Mouse (Mus musculus): ENCODE data around the gene Sorcs3. TPM values are rescaled to one million over a fixed set of nuclear protein-coding genes. Genes with fewer than 3 reads are reported as not detected.

The Sorcs3 gene
- polyA plus RNA-seq, 1 experiment from 2014 or later = 0.18 TPM

DNA sequence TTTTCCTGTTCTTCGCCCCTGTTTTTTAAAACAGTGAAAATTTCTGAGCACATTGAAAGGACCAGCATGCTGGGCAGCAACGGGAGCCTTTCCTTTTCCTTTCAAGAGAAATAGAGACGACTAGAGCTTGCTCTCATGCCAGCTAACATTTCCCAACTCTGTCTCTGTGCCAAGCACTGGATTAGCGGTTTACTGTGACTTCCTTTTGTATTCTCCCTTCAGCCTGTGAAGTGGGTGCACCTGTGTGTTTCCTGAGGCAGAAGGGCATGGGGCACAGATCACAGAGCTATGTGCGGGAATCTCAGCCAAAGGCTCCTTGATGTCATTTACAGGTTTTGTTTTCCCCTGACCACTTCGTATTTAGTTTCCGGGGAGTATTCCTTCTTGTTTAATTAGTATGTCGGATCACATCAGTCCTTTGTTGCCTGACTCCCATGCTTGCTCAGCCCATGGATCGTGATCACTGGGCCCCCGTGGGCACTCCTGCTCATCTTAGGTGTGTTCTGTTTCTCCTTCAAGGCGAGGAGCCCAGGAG lies 172.2 kb downstream of the Sorcs3 start:
- no peak for DNase-seq (ENCODE audit: low spot score)

DNA sequence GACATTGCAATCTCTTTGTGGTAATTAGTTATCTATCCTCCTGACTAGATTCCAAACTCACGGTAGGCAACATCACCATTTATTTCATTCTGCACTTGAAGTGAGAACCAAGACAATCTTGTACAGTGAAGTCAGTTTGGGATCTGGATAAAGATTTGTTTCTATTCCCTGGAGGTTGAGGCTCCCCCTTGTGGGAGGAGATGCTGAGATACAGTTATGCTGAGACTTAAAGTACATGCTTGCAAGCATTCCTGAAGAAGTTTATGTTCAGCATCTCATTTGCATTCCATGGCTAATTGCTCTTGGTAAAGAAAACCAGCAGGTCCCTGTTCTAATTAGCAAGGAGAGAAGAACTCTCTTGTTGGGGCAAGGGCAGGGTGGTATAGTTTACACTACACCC lies 185.7 kb downstream of the Sorcs3 start:
- DNase-seq (ENCODE audit: low spot score) = no peak

GRCm38 (mm10) chr19:48404774-48405495 lies 199.1 kb downstream of the Sorcs3 start:
- DNase-seq (ENCODE audit: low spot score) = no peak

DNA sequence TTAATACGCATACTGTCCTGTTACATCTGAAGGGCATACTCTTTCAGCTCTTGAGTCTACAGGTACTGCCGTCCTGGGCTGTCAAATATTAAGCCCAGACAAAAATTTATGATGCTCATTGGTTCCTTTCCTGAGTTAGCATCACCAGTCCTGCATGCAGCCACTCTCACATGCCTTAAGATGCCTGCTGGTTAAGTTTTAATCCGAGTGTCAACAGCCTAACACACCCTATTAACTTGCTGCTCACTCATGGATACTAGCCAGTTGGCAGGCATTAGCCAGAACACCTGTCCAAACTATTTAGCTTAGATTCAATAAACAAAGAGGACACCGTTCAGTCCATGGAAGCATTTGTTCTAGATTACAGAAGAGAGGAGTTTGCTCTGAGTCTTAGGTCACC lies 202.4 kb downstream of the Sorcs3 start:
- no peak for DNase-seq (ENCODE audit: low spot score)

- no peak for DNase-seq (ENCODE audit: low spot score)
Measured at GRCm38 (mm10) chr19:48411332-48411731, 205.5 kb downstream of the Sorcs3 start.

DNA sequence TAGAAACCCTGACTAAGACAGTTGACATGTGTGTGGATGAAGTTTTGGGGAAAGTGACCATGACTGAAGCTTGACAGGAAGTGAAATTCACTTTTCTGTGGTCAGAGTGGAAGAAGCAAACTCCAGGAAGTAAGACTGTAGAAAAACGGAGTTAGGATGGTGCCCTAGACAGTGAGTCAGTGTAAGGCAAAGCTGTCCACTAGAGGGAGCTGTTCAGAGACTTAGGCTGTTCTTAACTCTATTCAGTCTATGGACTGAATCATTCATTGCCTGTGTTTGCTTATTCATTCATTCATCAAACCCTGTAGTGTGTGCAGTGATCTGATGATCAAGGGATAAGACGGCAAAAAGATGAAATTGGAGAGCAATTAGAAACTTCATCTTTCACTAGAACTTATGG lies 208.0 kb downstream of the Sorcs3 start:
- no peak for DNase-seq (ENCODE audit: low spot score)

DNA sequence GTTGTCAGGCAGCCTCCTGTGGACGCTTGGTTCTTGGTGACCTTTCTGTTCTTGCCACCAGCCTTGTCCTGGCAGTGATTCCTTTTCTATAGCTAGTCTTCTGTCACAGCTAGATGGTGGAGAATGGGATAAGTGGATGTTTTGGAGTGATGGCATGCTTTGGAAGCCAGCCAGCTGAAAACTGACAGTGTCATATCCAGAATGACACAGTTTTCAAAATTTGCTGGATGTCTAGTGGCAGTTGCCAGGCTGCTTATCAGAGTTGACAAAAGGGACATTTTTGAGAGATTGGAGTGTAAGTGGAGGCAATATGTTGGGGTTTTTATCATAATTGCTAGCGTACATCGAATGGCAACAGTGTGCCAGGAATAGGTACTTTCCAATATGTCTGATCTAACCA lies 212.5 kb downstream of the Sorcs3 start:
- no peak for DNase-seq (ENCODE audit: low spot score)

GRCm38 (mm10) chr19:48429263-48429662 lies 223.4 kb downstream of the Sorcs3 start:
- no peak for DNase-seq (ENCODE audit: low spot score)

GRCm38 (mm10) chr19:48429755-48430154 lies 223.9 kb downstream of the Sorcs3 start:
- no peak for DNase-seq (ENCODE audit: low spot score)

GRCm38 (mm10) chr19:48430328-48430727 lies 224.5 kb downstream of the Sorcs3 start:
- DNase-seq (ENCODE audit: low spot score) = no peak

GRCm38 (mm10) chr19:48438450-48438849 lies 232.6 kb downstream of the Sorcs3 start:
- DNase-seq (ENCODE audit: low spot score) = no peak

DNA sequence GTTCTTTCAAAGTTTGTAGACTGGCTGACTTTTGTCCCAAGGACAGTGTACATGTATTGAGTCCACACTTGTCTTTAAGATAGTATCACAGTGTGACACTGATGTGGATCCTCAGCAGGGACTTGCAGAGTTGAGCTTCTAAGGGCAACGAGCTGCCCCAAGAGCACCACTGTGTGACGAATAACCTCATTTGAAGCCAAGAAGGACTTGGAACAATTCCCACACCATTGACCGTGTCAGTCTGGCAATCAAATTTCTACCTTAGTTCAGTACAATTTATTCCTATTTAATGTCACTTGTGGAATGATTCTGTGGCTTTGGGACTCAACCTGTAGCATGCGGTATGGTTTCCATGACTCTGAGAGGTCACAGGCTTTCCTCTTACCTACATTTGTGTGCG lies 255.3 kb downstream of the Sorcs3 start:
- no peak for DNase-seq (ENCODE audit: low spot score)

- DNase-seq (ENCODE audit: low spot score) = no peak
Measured at GRCm38 (mm10) chr19:48462426-48462825, 256.6 kb downstream of the Sorcs3 start.

DNA sequence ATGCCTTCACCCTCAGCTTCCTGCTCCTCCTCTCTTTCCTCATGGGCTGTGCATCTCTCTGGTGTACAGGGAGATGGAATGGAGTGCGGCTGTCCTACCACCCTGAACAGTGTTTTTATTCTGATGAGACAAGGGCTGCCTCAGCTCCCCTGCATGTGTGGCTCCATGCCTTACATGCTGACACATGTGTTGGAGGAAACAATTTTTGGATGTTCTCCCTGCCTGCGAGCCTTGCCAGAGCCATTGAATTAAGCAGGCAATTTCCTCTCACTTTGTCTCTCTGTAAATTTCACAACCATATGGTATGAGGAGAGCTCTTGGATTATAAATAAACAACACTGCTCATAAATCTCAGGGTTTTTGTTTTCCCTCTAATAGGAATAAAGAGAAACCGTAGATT lies 257.7 kb downstream of the Sorcs3 start:
- DNase-seq (ENCODE audit: low spot score) = no peak

- no peak for DNase-seq (ENCODE audit: low spot score)
Measured at GRCm38 (mm10) chr19:48467471-48467870, 261.6 kb downstream of the Sorcs3 start.

DNA sequence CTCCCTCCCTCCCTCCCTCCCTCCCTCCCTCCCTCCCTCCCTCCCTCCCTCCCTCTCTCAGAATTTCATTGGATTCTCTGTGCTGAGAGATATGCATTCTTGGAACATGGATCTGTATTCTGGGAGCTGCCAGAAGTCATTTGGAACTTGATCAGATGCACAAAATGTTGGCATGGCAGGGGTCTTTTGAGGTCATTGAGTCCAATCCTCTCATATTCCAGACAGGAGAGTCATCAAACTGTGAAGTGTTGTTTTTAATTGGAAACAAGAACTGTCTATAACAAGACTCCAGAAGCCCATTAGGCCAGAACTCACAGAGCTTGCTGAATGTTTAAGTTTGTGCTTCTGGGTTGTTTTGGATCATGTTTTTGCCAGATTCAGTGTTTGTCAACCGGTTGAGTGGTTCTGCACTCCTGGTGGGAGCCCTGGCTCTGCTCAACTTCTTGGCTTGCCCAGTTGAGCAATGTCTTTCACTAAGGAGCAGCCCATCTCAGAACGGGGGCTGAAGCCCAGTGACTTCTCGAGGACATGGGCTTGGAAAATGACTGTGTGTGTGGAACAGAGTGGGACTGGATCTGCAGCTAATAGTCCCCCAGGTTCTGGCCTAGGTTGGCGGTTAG lies 264.1 kb downstream of the Sorcs3 start:
- DNase-seq (ENCODE audit: low spot score) = no peak

GRCm38 (mm10) chr19:48471927-48472326 lies 266.1 kb downstream of the Sorcs3 start:
- DNase-seq (ENCODE audit: low spot score) = no peak

GRCm38 (mm10) chr19:48475784-48476410 lies 270.1 kb downstream of the Sorcs3 start:
- DNase-seq (ENCODE audit: low spot score) = no peak

DNA sequence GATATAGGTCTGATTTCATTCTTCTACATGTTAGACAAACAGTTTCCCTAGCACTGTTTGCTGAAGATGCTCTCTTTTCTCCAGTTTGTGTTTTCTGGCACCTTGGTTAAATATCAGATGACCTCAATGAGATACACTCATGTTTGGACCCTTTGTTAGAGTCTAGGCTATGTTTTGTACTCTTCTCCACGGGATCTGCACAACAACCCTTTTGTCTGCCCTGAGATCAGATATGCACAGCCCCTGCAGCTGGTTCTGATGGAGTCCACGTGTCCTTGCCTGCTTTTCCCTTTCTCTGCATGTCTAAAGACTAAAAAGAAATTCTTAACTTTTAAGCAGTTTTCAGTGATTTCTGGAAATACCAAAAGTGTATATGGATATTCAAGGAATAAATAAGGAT lies 273.0 kb downstream of the Sorcs3 start:
- no peak for DNase-seq (ENCODE audit: low spot score)

- DNase-seq (ENCODE audit: low spot score) = no peak
Measured at GRCm38 (mm10) chr19:48482946-48483345, 277.1 kb downstream of the Sorcs3 start.

- DNase-seq (ENCODE audit: low spot score) = no peak
Measured at GRCm38 (mm10) chr19:48491111-48491510, 285.3 kb downstream of the Sorcs3 start.

DNA sequence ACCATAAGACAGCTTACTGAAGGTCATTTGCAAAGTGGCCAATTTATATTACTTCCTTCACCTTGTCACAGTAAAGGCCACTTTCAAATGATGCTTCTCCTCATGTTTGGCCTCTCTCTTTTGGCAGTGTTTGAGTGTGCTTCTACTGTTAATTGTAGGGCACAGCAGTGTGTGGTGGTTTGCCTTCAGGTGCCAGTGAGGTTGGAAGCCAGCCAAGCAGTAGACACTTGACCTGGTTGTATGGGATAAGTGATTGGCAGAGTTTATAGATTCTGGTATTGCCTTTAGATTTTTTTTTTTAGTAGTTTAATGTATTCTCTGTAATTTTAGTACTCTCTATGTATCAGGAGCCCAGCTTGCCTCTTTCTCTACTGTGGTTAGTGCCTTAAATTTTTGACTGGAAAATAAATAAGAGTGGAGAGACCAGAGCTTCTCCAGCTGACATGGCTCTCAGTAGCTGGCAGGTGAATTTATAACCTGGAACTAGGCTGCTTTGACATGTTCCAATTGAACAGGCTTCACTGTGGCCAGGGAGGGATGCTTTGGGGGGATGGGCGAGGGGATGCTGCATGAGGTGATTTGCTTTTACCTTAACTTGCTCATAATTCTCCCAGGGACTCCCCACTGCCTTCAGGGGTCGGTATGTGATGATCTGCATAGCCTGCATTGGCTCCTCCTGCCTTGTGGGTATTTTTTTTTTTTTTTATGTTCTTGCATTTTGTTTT lies 298.2 kb downstream of the Sorcs3 start:
- no peak for DNase-seq (ENCODE audit: low spot score)
